Mouse (Mus musculus): ENCODE measurements around the gene Rwdd2b. TPM values are rescaled to one million over a fixed set of nuclear protein-coding genes. Genes with fewer than 3 reads are reported as not detected.

Gene Rwdd2b
- polyA plus RNA-seq, 1 experiment from 2014 or later: 11.0 TPM

GRCm38 (mm10) chr16:87435411-87436205 lies 4.8 kb downstream of the Rwdd2b start:
- 80% methylated on average over 13 of the region's 13 CpGs for WGBS
- 0 out of 2 replicates have a peak, but pooled peaks cover 2% of the 10 kb centered on the region for H3K4me1 ChIP-seq (ENCODE audit: control insufficient read depth, insufficient read depth, low read length)
- H3K27me3 ChIP-seq (ENCODE audit: control insufficient read depth, insufficient read depth, low read length): no peaks in the 10 kb centered on the region
- no peaks in the 10 kb centered on the region for H3K36me3 ChIP-seq (ENCODE audit: control insufficient read depth, insufficient read depth, low read length)
- no peak overlapping the region for H3K27ac ChIP-seq (ENCODE audit: low read length)
- no peaks in the 10 kb centered on the region for H3K9me3 ChIP-seq (ENCODE audit: control insufficient read depth, low read depth, low read length)
- no peak overlapping the region for H3K4me3 ChIP-seq (ENCODE audit: low read depth, low read length)
- ATAC-seq (ENCODE audit: insufficient number of reproducible peaks, insufficient read depth, low FRiP score, low read depth): no peak
- H3K4me2 ChIP-seq (replicated peaks; ENCODE audit: low read depth, low read length): no peak overlapping the region
- no peak overlapping the region for H3K9ac ChIP-seq (replicated peaks; ENCODE audit: low read depth, low read length)

GRCm38 (mm10) chr16:87434946-87435345 lies 5.4 kb downstream of the Rwdd2b start:
- no peak overlapping the region for H3K27ac ChIP-seq (ENCODE audit: low read length)
- no peaks in the 10 kb centered on the region for H3K27me3 ChIP-seq (ENCODE audit: control insufficient read depth, insufficient read depth, low read length)
- H3K4me3 ChIP-seq (ENCODE audit: low read depth, low read length): no peak overlapping the region
- H3K4me2 ChIP-seq (replicated peaks; ENCODE audit: low read depth, low read length): no peak overlapping the region
- 84% methylated on average over 6 of the region's 6 CpGs for WGBS
- no peaks in the 10 kb centered on the region for H3K9me3 ChIP-seq (ENCODE audit: control insufficient read depth, low read depth, low read length)
- H3K4me1 ChIP-seq (ENCODE audit: control insufficient read depth, insufficient read depth, low read length): 0 out of 2 replicates have a peak, but pooled peaks cover 2% of the 10 kb centered on the region
- H3K9ac ChIP-seq (replicated peaks; ENCODE audit: low read depth, low read length): no peak overlapping the region
- no peaks in the 10 kb centered on the region for H3K36me3 ChIP-seq (ENCODE audit: control insufficient read depth, insufficient read depth, low read length)
- ATAC-seq (ENCODE audit: insufficient number of reproducible peaks, insufficient read depth, low FRiP score, low read depth): no peak

- Histone ChIP-seq H3K9me3 (ENCODE audit: control insufficient read depth, low read depth, low read length) (no peaks in the 10 kb centered on the region), H3K4me3 (ENCODE audit: low read depth, low read length) (no peak overlapping the region), H3K27ac (ENCODE audit: low read length) (no peak overlapping the region), H3K27me3 (ENCODE audit: control insufficient read depth, insufficient read depth, low read length) (no peaks in the 10 kb centered on the region), H3K4me2 (replicated peaks; ENCODE audit: low read depth, low read length) (no peak overlapping the region), H3K36me3 (ENCODE audit: control insufficient read depth, insufficient read depth, low read length) (no peaks in the 10 kb centered on the region), H3K4me1 (ENCODE audit: control insufficient read depth, insufficient read depth, low read length) (0 out of 2 replicates have a peak, but pooled peaks cover 2% of the 10 kb centered on the region), H3K9ac (replicated peaks; ENCODE audit: low read depth, low read length) (no peak overlapping the region)
- 90% methylated on average over 7 of the region's 7 CpGs for WGBS
- no peak for ATAC-seq (ENCODE audit: insufficient number of reproducible peaks, insufficient read depth, low FRiP score, low read depth)
These were observed 6.1 kb downstream of the Rwdd2b start for GRCm38 (mm10) chr16:87434266-87434665.

GRCm38 (mm10) chr16:87432033-87432814 lies 8.1 kb downstream of the Rwdd2b start, which contains the start of gene Ltn1:
Gene Ltn1 (minus strand): TSS chr16:87432612.
- peak within 1 kb of the TSS; percentile 83 for H3K4me2 ChIP-seq (replicated peaks; ENCODE audit: low read depth, low read length)
- H3K4me3 ChIP-seq (ENCODE audit: low read depth, low read length): peak within 1 kb of the TSS; percentile 96
- no peaks in the 10 kb centered on the region for H3K27me3 ChIP-seq (ENCODE audit: control insufficient read depth, insufficient read depth, low read length)
- H3K9ac ChIP-seq (replicated peaks; ENCODE audit: low read depth, low read length): peak within 1 kb of the TSS; percentile 74
- peak; percentile 99 for ATAC-seq (ENCODE audit: insufficient number of reproducible peaks, insufficient read depth, low FRiP score, low read depth)
- WGBS: under 1% methylated on average over 56 of the region's 56 CpGs
- H3K36me3 ChIP-seq (ENCODE audit: control insufficient read depth, insufficient read depth, low read length): no peaks in the 10 kb centered on the region
- no peaks in the 10 kb centered on the region for H3K9me3 ChIP-seq (ENCODE audit: control insufficient read depth, low read depth, low read length)
- H3K27ac ChIP-seq (ENCODE audit: low read length): peak within 1 kb of the TSS; percentile 44; the same call in 1 of the 2 replicates
- H3K4me1 ChIP-seq (ENCODE audit: control insufficient read depth, insufficient read depth, low read length): 0 out of 2 replicates have a peak, but pooled peaks cover 2% of the 10 kb centered on the region

GRCm38 (mm10) chr16:87427516-87427915 lies 12.9 kb downstream of the Rwdd2b start:
- no peak overlapping the region for H3K4me3 ChIP-seq (ENCODE audit: low read depth, low read length)
- ATAC-seq (ENCODE audit: insufficient number of reproducible peaks, insufficient read depth, low FRiP score, low read depth): no peak
- no peaks in the 10 kb centered on the region for H3K27me3 ChIP-seq (ENCODE audit: control insufficient read depth, insufficient read depth, low read length)
- peaks cover 36% of the 10 kb centered on the region for H3K36me3 ChIP-seq (ENCODE audit: control insufficient read depth, insufficient read depth, low read length)
- H3K4me2 ChIP-seq (replicated peaks; ENCODE audit: low read depth, low read length): no peak overlapping the region
- WGBS: 94% methylated on average over 8 of the region's 8 CpGs
- H3K27ac ChIP-seq (ENCODE audit: low read length): no peak overlapping the region
- H3K9ac ChIP-seq (replicated peaks; ENCODE audit: low read depth, low read length): no peak overlapping the region
- no peaks in the 10 kb centered on the region for H3K9me3 ChIP-seq (ENCODE audit: control insufficient read depth, low read depth, low read length)
- 0 out of 2 replicates have a peak, but pooled peaks cover 2% of the 10 kb centered on the region for H3K4me1 ChIP-seq (ENCODE audit: control insufficient read depth, insufficient read depth, low read length)

GRCm38 (mm10) chr16:87420662-87421061 lies 19.7 kb downstream of the Rwdd2b start:
- Histone ChIP-seq H3K4me2 (replicated peaks; ENCODE audit: low read depth, low read length) (no peak overlapping the region), H3K4me1 (ENCODE audit: control insufficient read depth, insufficient read depth, low read length) (no peaks in the 10 kb centered on the region), H3K27me3 (ENCODE audit: control insufficient read depth, insufficient read depth, low read length) (no peaks in the 10 kb centered on the region), H3K27ac (ENCODE audit: low read length) (no peak overlapping the region), H3K9ac (replicated peaks; ENCODE audit: low read depth, low read length) (no peak overlapping the region), H3K9me3 (ENCODE audit: control insufficient read depth, low read depth, low read length) (peaks cover 12% of the 10 kb centered on the region; the same call in 1 of the 2 replicates), H3K36me3 (ENCODE audit: control insufficient read depth, insufficient read depth, low read length) (peaks cover 83% of the 10 kb centered on the region), H3K4me3 (ENCODE audit: low read depth, low read length) (no peak overlapping the region)
- WGBS: 92% methylated on average over 8 of the region's 8 CpGs
- ATAC-seq (ENCODE audit: insufficient number of reproducible peaks, insufficient read depth, low FRiP score, low read depth): no peak

- no peaks in the 10 kb centered on the region for H3K27me3 ChIP-seq (ENCODE audit: control insufficient read depth, insufficient read depth, low read length)
- H3K9me3 ChIP-seq (ENCODE audit: control insufficient read depth, low read depth, low read length): no peaks in the 10 kb centered on the region
- H3K4me2 ChIP-seq (replicated peaks; ENCODE audit: low read depth, low read length): no peak overlapping the region
- no peak for ATAC-seq (ENCODE audit: insufficient number of reproducible peaks, insufficient read depth, low FRiP score, low read depth)
- peaks cover 65% of the 10 kb centered on the region for H3K36me3 ChIP-seq (ENCODE audit: control insufficient read depth, insufficient read depth, low read length)
- no peak overlapping the region for H3K4me3 ChIP-seq (ENCODE audit: low read depth, low read length)
- no peak overlapping the region for H3K27ac ChIP-seq (ENCODE audit: low read length)
- no peak overlapping the region for H3K9ac ChIP-seq (replicated peaks; ENCODE audit: low read depth, low read length)
- no peaks in the 10 kb centered on the region for H3K4me1 ChIP-seq (ENCODE audit: control insufficient read depth, insufficient read depth, low read length)
- WGBS: 74% methylated on average over 3 of the region's 3 CpGs
These were observed 35.4 kb downstream of the Rwdd2b start for GRCm38 (mm10) chr16:87405001-87405400.

GRCm38 (mm10) chr16:87393813-87394548 lies 46.4 kb downstream of the Rwdd2b start:
- Histone ChIP-seq H3K27me3 (ENCODE audit: control insufficient read depth, insufficient read depth, low read length) (no peaks in the 10 kb centered on the region), H3K4me2 (replicated peaks; ENCODE audit: low read depth, low read length) (no peak overlapping the region), H3K4me1 (ENCODE audit: control insufficient read depth, insufficient read depth, low read length) (no peaks in the 10 kb centered on the region), H3K36me3 (ENCODE audit: control insufficient read depth, insufficient read depth, low read length) (peaks cover 53% of the 10 kb centered on the region), H3K4me3 (ENCODE audit: low read depth, low read length) (no peak overlapping the region), H3K9me3 (ENCODE audit: control insufficient read depth, low read depth, low read length) (no peaks in the 10 kb centered on the region), H3K27ac (ENCODE audit: low read length) (no peak overlapping the region), H3K9ac (replicated peaks; ENCODE audit: low read depth, low read length) (no peak overlapping the region)
- no peak for ATAC-seq (ENCODE audit: insufficient number of reproducible peaks, insufficient read depth, low FRiP score, low read depth)
- WGBS: 50% methylated on average over 16 of the region's 16 CpGs

Measured in stomach, embryonic 14.5 days (tissue).